Mouse (Mus musculus) midbrain, embryonic 14.5 days (tissue): ENCODE results near the gene Myom3. TPM values are rescaled to one million over a fixed set of nuclear protein-coding genes. Genes with fewer than 3 reads are reported as not detected.
A peak's percentile ranks its signal among the peaks of the same experiment; 100 is the strongest.

Experiments used
- ATAC-seq: fragments of 200-750 bp; cut with Nextera tagmentation; 2 replicates; pipeline ENCODE4 v1.8.0; 2017; ENCODE audit warnings: moderate number of reproducible peaks, moderate library complexity; ENCODE audit not compliant: low FRiP score, low TSS enrichment
- DNase-seq: peaks from one replicate; pipeline ENCODE4 v3.0.0-alpha.2; 2015
- H3K27ac ChIP-seq: fragments of 300-500 bp; sonication (generic); replicated peaks from 2 replicates; pipeline ENCODE4 v1.5.1; 2014; ENCODE audit warnings: mild to moderate bottlenecking, low read depth, low read length, moderate library complexity
- H3K27me3 ChIP-seq: fragments of 300-500 bp; sonication (generic); 2 replicates; pipeline ENCODE4 v1.6.1; 2014; ENCODE audit warnings: low read length, control low read depth, mixed read lengths; ENCODE audit not compliant: control insufficient read depth, insufficient read depth
- H3K36me3 ChIP-seq: fragments of 300-500 bp; sonication (generic); 2 replicates; pipeline ENCODE4 v1.6.1; 2014; ENCODE audit warnings: low read length, control low read depth; ENCODE audit not compliant: control insufficient read depth, insufficient read depth
- H3K4me1 ChIP-seq: fragments of 300-500 bp; sonication (generic); 2 replicates; pipeline ENCODE4 v1.6.1; 2014; ENCODE audit warnings: mild to moderate bottlenecking, antibody characterized with exemption, low read length, control low read depth; ENCODE audit not compliant: control insufficient read depth, insufficient read depth
- H3K4me2 ChIP-seq: fragments of 300-500 bp; sonication (generic); 2 replicates; pipeline ENCODE4 v1.6.1; 2014; ENCODE audit warnings: mild to moderate bottlenecking, low read length, moderate library complexity
- H3K4me3 ChIP-seq: fragments of 300-500 bp; sonication (generic); replicated peaks from 2 replicates; pipeline ENCODE4 v1.5.1; 2014; ENCODE audit warnings: low read depth, low read length
- H3K9ac ChIP-seq: fragments of 300-500 bp; sonication (generic); replicated peaks from 2 replicates; pipeline ENCODE4 v1.6.1; 2014; ENCODE audit warnings: mild to moderate bottlenecking, low read length, moderate library complexity
- H3K9me3 ChIP-seq: fragments of 300-500 bp; sonication (generic); 2 replicates; pipeline ENCODE4 v1.6.1; 2016; ENCODE audit warnings: low read length, control low read depth, mixed read lengths; ENCODE audit not compliant: control insufficient read depth
- WGBS: fragments of 180-500 bp; shearing (Covaris S2); extraction: QIAGEN DNeasy Blood & Tissue Kit; methylation state at CpG from one replicate; pipeline ENCODE4 v1.1.7; 2014; 5-methylcytosine and 5-hydroxymethylcytosine counted together
- polyA plus RNA-seq: library from polyadenylated mRNA; unstranded; fragments of >200 nt; fragmentation: Nextera tagmentation; extraction: Ambion mirVana; gene quantifications from 2 replicates; pipeline ENCODE4 v1.2.1, GENCODE M21; 2014

Myom3 gene
- polyA plus RNA-seq, 1 experiment from 2014 or later: 0.13 TPM

DNA sequence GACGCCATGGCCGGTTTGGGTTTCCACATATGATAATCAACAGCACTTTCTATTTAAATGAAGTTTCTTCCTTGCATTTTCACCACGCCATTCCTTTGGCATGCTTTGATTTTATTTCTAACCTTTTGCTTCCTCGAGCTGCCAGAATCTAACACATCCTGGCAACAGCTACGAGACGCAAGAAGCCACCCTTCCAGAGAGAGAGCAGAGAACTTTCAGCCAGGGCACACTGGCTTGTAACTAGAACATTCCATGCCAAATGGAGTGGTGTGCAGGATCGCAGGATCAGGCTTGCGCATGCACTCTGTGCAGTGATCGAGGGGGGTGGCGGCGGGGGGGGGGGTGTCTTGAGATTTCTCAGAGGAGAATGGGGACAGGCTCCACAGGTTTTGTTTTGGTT is 72.6 kb downstream of the Myom3 start:
- DNase-seq (no peak), ATAC-seq (no peak)
- WGBS: 79% methylated on average over 11 of the region's 11 CpGs
- H3K4me1 ChIP-seq: peaks cover 20% of the 10 kb centered on the region
- H3K9me3 ChIP-seq: no peaks in the 10 kb centered on the region
- no peak overlapping the region for H3K9ac ChIP-seq
- H3K4me3 ChIP-seq: no peak overlapping the region
- no peaks in the 10 kb centered on the region for H3K27me3 ChIP-seq
- H3K4me2 ChIP-seq: no peak overlapping the region
- no peak overlapping the region for H3K27ac ChIP-seq
- no peaks in the 10 kb centered on the region for H3K36me3 ChIP-seq

DNA sequence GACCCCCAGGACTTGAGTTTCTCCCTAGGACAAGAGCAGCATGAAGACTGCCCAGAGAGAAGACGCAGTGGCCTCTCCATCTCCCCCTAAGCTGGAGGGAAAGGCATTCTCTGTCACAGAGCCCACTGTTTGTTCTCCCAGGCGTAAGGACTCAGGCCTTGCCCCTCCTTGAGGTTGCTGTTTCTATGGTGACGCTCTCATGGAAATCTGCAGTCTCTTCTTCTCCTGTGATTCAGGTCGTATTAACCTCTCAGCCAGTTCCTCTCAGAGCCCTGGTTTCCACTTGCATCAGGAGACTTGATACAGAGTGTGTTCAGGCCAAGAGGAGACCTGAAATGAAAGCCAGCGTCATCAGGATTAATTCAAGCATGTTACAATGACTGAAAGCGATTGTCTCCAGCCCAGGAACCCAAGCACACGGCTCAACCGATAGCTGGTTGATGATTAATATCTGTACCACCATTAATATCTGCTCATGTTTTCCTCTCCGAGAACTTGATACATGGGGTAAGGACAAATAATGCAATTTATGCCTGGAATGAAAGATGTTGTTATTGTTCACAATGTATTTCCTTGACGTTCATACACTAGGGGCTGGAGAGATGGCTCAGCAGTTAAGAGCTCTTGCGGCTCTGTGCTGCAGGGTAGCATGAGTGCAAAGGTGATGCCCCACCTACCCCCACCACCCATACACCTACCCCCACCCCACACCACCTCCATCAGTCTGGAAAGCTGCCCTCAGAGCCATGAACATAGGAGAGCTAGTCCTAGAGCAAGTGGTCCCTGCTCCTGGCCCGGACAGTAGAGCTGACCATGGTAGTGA is 74.0 kb downstream of the Myom3 start:
- ATAC-seq (no peak; the same call in 1 of the 2 replicates), DNase-seq (peak; percentile 81)
- Histone ChIP-seq H3K4me3 (no peak overlapping the region), H3K9me3 (no peaks in the 10 kb centered on the region), H3K27me3 (no peaks in the 10 kb centered on the region), H3K36me3 (no peaks in the 10 kb centered on the region), H3K27ac (peak overlapping the region; percentile 82), H3K4me2 (peak overlapping the region; percentile 31), H3K4me1 (peaks cover 18% of the 10 kb centered on the region), H3K9ac (no peak overlapping the region; the same call in 1 of the 2 replicates)
- 37% methylated on average over 12 of the region's 12 CpGs for WGBS

DNA sequence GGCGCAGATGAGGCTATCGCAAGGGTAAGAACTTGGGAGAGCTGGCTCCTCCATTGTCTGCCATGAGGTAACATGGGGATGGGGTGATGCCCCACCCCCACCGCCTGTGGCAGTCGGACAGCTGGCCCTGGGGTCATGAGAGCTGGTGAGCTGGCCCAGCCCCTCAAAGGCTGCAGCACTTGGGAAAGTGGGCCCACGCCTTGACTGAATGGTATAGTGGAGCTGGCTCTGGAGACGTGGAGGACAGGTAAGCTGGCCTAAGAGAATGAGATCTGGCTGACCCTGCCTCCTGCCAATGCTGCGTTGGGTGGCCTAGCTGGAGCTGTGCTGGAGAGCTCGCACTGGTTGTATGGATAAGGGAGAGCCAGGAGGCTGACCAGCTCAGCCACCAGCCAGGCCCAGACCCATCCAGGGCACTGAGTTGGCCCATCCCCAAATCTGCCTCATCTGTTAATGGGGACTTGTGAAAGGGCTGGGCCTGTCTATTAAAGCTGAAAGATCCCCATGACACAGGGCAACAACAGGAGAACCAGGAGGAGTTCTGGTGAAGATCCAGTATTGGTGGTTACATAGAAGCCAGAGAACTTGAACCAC is 74.7 kb downstream of the Myom3 start:
- Histone ChIP-seq H3K27ac (peak overlapping the region; percentile 82), H3K4me1 (peaks cover 11% of the 10 kb centered on the region), H3K9ac (no peak overlapping the region), H3K4me2 (0 out of 2 replicates have a peak overlapping the region, but pooled peaks have one; percentile 31), H3K9me3 (no peaks in the 10 kb centered on the region), H3K36me3 (no peaks in the 10 kb centered on the region), H3K4me3 (no peak overlapping the region), H3K27me3 (no peaks in the 10 kb centered on the region)
- DNase-seq (no peak), ATAC-seq (no peak)
- 84% methylated on average over 8 of the region's 8 CpGs for WGBS

DNA sequence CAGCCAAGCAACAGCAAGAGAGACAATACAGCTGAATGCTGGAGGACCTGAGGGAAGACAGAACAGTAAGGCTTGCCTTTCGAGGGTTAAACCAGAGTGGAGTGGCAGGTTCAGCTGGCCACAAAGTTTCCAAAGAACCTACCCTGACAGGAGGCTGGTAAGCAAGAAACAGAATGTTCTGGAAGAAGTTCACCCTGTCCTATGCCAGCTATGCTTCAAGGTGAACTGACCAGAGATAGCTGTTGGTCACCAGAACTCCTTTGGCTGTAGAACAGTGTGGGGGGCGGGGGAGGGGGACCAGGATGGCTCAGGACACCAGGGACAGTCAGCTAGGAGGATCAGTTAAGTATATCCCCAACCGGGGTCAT is 79.4 kb downstream of the Myom3 start:
- WGBS: 74% methylated on average over 3 of the region's 3 CpGs
- H3K27ac ChIP-seq: no peak overlapping the region
- DNase-seq (no peak), ATAC-seq (no peak)
- no peak overlapping the region for H3K4me3 ChIP-seq
- H3K36me3 ChIP-seq: no peaks in the 10 kb centered on the region
- no peak overlapping the region for H3K4me2 ChIP-seq
- no peaks in the 10 kb centered on the region for H3K9me3 ChIP-seq
- no peak overlapping the region for H3K9ac ChIP-seq
- H3K4me1 ChIP-seq: peaks cover 2% of the 10 kb centered on the region; the same call in 1 of the 2 replicates
- H3K27me3 ChIP-seq: no peaks in the 10 kb centered on the region

DNA sequence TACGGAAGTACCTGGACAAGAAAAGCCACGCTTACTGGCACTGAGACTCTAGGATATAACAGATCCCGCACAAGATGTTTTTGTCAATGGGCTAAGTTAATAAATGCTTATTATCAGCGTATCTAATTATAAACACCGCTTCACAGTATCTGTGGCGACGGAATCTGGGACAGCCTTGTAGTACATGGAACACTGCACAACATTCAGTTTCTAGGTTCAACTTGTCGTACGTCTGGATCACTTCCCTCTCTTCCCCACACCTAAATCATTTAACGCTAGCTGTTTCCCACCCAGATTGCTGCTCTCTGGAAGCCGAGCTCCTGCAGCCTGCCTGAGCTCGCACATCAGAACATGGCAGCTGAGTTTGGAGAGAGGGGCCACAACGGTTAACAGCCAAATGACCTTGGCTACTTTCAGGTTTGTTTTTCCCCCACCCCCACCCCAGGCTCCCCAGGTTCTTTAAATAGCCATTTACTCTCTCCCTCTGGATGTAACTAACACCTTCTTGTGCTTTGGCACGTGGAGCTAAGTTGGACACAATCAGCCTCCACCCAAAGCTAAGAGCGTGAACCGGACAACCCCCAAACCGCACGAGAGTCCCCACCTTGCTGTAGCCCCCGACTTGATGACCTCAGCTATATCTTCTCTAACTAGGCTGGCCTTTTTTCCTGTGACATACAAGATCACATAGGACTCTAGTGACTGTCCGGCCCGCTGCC is 79.9 kb downstream of the Myom3 start:
- ATAC-seq: no peak
- H3K9me3 ChIP-seq: no peaks in the 10 kb centered on the region
- no peak overlapping the region for H3K4me3 ChIP-seq
- WGBS: 93% methylated on average over 21 of the region's 21 CpGs
- no peaks in the 10 kb centered on the region for H3K4me1 ChIP-seq
- no peak for DNase-seq
- H3K27me3 ChIP-seq: no peaks in the 10 kb centered on the region
- H3K4me2 ChIP-seq: no peak overlapping the region
- H3K27ac ChIP-seq: no peak overlapping the region
- no peak overlapping the region for H3K9ac ChIP-seq
- H3K36me3 ChIP-seq: no peaks in the 10 kb centered on the region

- DNase-seq (no peak), ATAC-seq (no peak)
- H3K27me3 ChIP-seq: no peaks in the 10 kb centered on the region
- no peak overlapping the region for H3K4me2 ChIP-seq
- H3K9ac ChIP-seq: no peak overlapping the region
- H3K4me3 ChIP-seq: no peak overlapping the region
- H3K9me3 ChIP-seq: no peaks in the 10 kb centered on the region
- H3K36me3 ChIP-seq: no peaks in the 10 kb centered on the region
- 83% methylated on average over 6 of the region's 6 CpGs for WGBS
- no peaks in the 10 kb centered on the region for H3K4me1 ChIP-seq
- H3K27ac ChIP-seq: no peak overlapping the region
These were observed 84.9 kb downstream of the Myom3 start for GRCm38 (mm10) chr4:135844400-135844799.

DNA sequence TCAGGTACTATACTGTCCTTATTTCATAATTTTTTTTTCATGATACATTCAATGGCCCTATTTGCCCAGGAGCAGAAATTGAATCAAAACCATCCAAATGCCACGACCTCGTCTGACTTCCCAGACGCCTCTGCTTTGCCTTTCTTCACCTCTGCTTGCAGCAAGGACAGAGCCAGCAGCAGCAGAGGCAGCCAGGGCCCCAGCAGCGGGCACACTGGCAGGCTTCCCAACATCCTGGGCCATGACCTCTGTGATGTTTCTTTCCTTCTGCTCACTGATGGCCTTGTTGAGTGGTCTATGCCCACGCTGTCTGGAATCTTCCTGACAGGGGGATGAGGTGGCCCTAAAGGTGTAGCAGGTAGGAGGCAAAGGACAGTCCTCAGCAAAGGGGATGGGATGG is 88.1 kb downstream of the Myom3 start:
- Histone ChIP-seq H3K27ac (no peak overlapping the region), H3K4me3 (no peak overlapping the region), H3K27me3 (no peaks in the 10 kb centered on the region), H3K4me1 (peaks cover 6% of the 10 kb centered on the region), H3K36me3 (no peaks in the 10 kb centered on the region), H3K9me3 (no peaks in the 10 kb centered on the region), H3K4me2 (no peak overlapping the region), H3K9ac (no peak overlapping the region)
- 70% methylated on average over 5 of the region's 5 CpGs for WGBS
- ATAC-seq (no peak), DNase-seq (no peak)

GRCm38 (mm10) chr4:135850411-135851095 is 91.0 kb downstream of the Myom3 start:
- no peak overlapping the region for H3K4me3 ChIP-seq
- 24% methylated on average over 13 of the region's 13 CpGs for WGBS
- no peak overlapping the region; the same call in 1 of the 2 replicates for H3K9ac ChIP-seq
- DNase-seq (peak; percentile 76), ATAC-seq (peak; percentile 58; the same call in 1 of the 2 replicates)
- H3K9me3 ChIP-seq: no peaks in the 10 kb centered on the region
- H3K27me3 ChIP-seq: no peaks in the 10 kb centered on the region
- H3K27ac ChIP-seq: peak overlapping the region; percentile 62
- H3K4me1 ChIP-seq: peaks cover 13% of the 10 kb centered on the region
- H3K36me3 ChIP-seq: no peaks in the 10 kb centered on the region
- H3K4me2 ChIP-seq: peak overlapping the region; percentile 13; the same call in 1 of the 2 replicates
